Mouse (Mus musculus): ENCODE data around the gene Gm42669. TPM values are rescaled to one million over a fixed set of nuclear protein-coding genes. Genes with fewer than 3 reads are reported as not detected.

Gene Gm42669
- polyA plus RNA-seq, 1 experiment from 2014 or later = 0.60 TPM

GRCm38 (mm10) chr5:107524281-107524680, 16.9 kb downstream of the Gm42669 start:
- 89% methylated on average over 10 of the region's 10 CpGs for WGBS
- no peak overlapping the region for H3K4me3 ChIP-seq
- no peak overlapping the region for H3K9ac ChIP-seq
- no peak overlapping the region for H3K27ac ChIP-seq (replicated peaks)
- H3K36me3 ChIP-seq = no peaks in the 10 kb centered on the region
- no peaks in the 10 kb centered on the region for H3K27me3 ChIP-seq
- no peak overlapping the region for H3K4me2 ChIP-seq
- H3K9me3 ChIP-seq = no peaks in the 10 kb centered on the region
- no peaks in the 10 kb centered on the region for H3K4me1 ChIP-seq (replicated peaks)
- ATAC-seq (ENCODE audit: low read depth) = no peak

- H3K4me1 ChIP-seq (replicated peaks) = no peaks in the 10 kb centered on the region
- H3K4me3 ChIP-seq = no peak overlapping the region
- no peak overlapping the region for H3K9ac ChIP-seq
- no peak for ATAC-seq (ENCODE audit: low read depth)
- H3K9me3 ChIP-seq = no peaks in the 10 kb centered on the region
- no peak overlapping the region for H3K4me2 ChIP-seq
- WGBS = 92% methylated on average over 3 of the region's 3 CpGs
- no peaks in the 10 kb centered on the region for H3K36me3 ChIP-seq
- no peaks in the 10 kb centered on the region for H3K27me3 ChIP-seq
- H3K27ac ChIP-seq (replicated peaks) = no peak overlapping the region
Observed at GRCm38 (mm10) chr5:107528856-107529255, 21.4 kb downstream of the Gm42669 start.

GRCm38 (mm10) chr5:107533590-107533989, 26.2 kb downstream of the Gm42669 start:
- Histone ChIP-seq H3K36me3 (no peaks in the 10 kb centered on the region), H3K27ac (replicated peaks) (no peak overlapping the region), H3K9ac (no peak overlapping the region), H3K9me3 (no peaks in the 10 kb centered on the region), H3K27me3 (no peaks in the 10 kb centered on the region), H3K4me3 (no peak overlapping the region), H3K4me1 (replicated peaks) (no peaks in the 10 kb centered on the region), H3K4me2 (no peak overlapping the region)
- no peak for ATAC-seq (ENCODE audit: low read depth)
- WGBS = 66% methylated on average over 2 of the region's 2 CpGs

DNA sequence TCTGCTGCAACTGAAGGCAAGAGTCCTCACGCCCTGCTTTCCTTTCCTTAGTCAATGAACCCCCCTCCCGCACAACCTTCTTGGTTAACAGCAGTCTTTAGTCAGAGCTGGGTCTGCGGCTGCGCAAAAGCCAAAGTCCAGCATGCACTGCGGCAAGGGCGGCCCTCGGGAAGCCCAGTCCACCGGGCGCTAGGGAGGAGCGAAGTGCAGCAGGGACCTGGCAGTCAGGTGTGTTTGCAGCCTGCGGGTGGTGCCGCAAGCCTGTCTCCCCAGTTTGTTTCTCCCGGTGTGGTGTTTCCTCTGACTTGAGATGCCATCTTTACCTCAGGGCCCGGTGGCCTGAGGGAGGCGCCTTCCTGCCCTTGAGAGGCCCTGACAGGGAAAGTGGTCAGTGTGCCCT, 27.2 kb downstream of the Gm42669 start, which contains the start of gene 1700028K03Rik:
Gene 1700028K03Rik (plus strand): TSS at position 129 of the 400 bp plus-strand sequence.
- H3K4me3 ChIP-seq = no peak within 1 kb of the TSS
- no peaks in the 10 kb centered on the region for H3K27me3 ChIP-seq
- no peaks in the 10 kb centered on the region for H3K9me3 ChIP-seq
- no peak for ATAC-seq (ENCODE audit: low read depth)
- WGBS = 76% methylated on average over 15 of the region's 15 CpGs
- no peak within 1 kb of the TSS for H3K27ac ChIP-seq (replicated peaks)
- H3K4me2 ChIP-seq = no peak within 1 kb of the TSS
- no peak within 1 kb of the TSS for H3K9ac ChIP-seq
- no peaks in the 10 kb centered on the region for H3K36me3 ChIP-seq
- no peaks in the 10 kb centered on the region for H3K4me1 ChIP-seq (replicated peaks)

DNA sequence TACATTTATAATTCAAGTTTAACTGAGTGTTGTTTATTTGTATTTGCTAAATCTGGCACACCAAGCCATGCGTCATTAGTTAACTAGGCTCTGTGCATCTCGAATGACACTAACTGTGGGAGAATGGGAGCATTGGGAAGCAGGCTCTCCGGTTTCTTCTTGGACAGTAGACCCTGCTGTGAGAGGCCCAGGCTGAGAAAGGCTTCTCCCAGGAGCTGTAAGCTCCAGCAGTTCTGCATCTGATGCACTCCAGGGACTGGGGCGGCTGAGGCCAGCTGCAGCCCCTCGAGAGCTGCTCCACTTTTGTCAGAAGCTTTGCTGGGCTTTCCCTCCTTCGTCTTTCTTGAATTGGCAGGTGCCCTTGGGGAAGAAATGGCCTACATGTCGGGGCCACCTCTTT, 34.3 kb downstream of the Gm42669 start:
- no peaks in the 10 kb centered on the region for H3K9me3 ChIP-seq
- H3K4me2 ChIP-seq = no peak overlapping the region
- H3K27me3 ChIP-seq = no peaks in the 10 kb centered on the region
- no peak overlapping the region for H3K9ac ChIP-seq
- no peaks in the 10 kb centered on the region for H3K36me3 ChIP-seq
- no peak overlapping the region for H3K27ac ChIP-seq (replicated peaks)
- ATAC-seq (ENCODE audit: low read depth) = no peak
- H3K4me3 ChIP-seq = no peak overlapping the region
- WGBS = 31% methylated on average over 7 of the region's 7 CpGs
- 0 out of 2 replicates have a peak, but pooled peaks cover 6% of the 10 kb centered on the region for H3K4me1 ChIP-seq (replicated peaks)

GRCm38 (mm10) chr5:107545927-107546326, 38.5 kb downstream of the Gm42669 start:
- 88% methylated on average over 4 of the region's 4 CpGs for WGBS
- H3K36me3 ChIP-seq = peaks cover 21% of the 10 kb centered on the region

DNA sequence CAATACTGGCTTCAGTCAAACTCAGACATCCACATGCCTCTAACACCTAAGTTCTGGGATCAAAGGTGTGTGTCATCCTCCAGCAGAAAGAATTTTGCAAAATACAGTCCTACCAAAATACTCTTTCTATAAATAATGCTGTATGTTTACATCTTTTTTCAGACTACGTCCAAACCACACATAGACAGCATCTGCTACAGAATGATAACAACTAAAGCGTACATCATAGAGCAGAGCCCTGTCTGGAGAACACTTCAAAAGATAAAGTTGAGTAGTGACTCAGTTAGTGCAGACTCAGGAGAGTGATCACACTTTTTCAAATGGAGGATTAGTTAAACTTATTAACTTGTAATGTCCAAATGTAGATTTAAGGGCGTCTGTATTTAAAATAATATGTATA, 40.5 kb downstream of the Gm42669 start:
- no peak overlapping the region for H3K27ac ChIP-seq (replicated peaks)
- H3K27me3 ChIP-seq = no peaks in the 10 kb centered on the region
- H3K9ac ChIP-seq = no peak overlapping the region
- no peak overlapping the region for H3K4me2 ChIP-seq
- no peak for ATAC-seq (ENCODE audit: low read depth)
- peaks cover 30% of the 10 kb centered on the region for H3K36me3 ChIP-seq
- no peak overlapping the region for H3K4me3 ChIP-seq
- H3K9me3 ChIP-seq = no peaks in the 10 kb centered on the region
- WGBS = 89% methylated on average over 3 of the region's 3 CpGs
- H3K4me1 ChIP-seq (replicated peaks) = no peaks in the 10 kb centered on the region

More at GRCm38 (mm10) chr5:107545927-107546326, 38.5 kb downstream of the Gm42669 start:
- no peak overlapping the region for H3K4me3 ChIP-seq
- no peaks in the 10 kb centered on the region for H3K9me3 ChIP-seq
- no peak overlapping the region for H3K4me2 ChIP-seq
- no peak overlapping the region for H3K9ac ChIP-seq
- no peak for ATAC-seq (ENCODE audit: low read depth)
- 0 out of 2 replicates have a peak, but pooled peaks cover 6% of the 10 kb centered on the region for H3K4me1 ChIP-seq (replicated peaks)
- H3K27ac ChIP-seq (replicated peaks) = no peak overlapping the region
- no peaks in the 10 kb centered on the region for H3K27me3 ChIP-seq

- Histone ChIP-seq H3K27me3 (no peaks in the 10 kb centered on the region), H3K4me2 (no peak overlapping the region), H3K36me3 (peaks cover 30% of the 10 kb centered on the region), H3K4me1 (replicated peaks) (no peaks in the 10 kb centered on the region), H3K9ac (no peak overlapping the region), H3K27ac (replicated peaks) (no peak overlapping the region), H3K4me3 (no peak overlapping the region), H3K9me3 (no peaks in the 10 kb centered on the region)
- no peak for ATAC-seq (ENCODE audit: low read depth)
- WGBS = 86% methylated on average over 3 of the region's 3 CpGs
Observed at GRCm38 (mm10) chr5:107548444-107548843, 41.0 kb downstream of the Gm42669 start.

GRCm38 (mm10) chr5:107554336-107554735, 46.9 kb downstream of the Gm42669 start:
- Histone ChIP-seq H3K27ac (replicated peaks) (no peak overlapping the region), H3K27me3 (no peaks in the 10 kb centered on the region), H3K9me3 (no peaks in the 10 kb centered on the region), H3K36me3 (peaks cover 50% of the 10 kb centered on the region), H3K9ac (no peak overlapping the region), H3K4me2 (no peak overlapping the region), H3K4me3 (no peak overlapping the region), H3K4me1 (replicated peaks) (no peaks in the 10 kb centered on the region)
- no peak for ATAC-seq (ENCODE audit: low read depth)
- WGBS = 83% methylated on average over 5 of the region's 5 CpGs

DNA sequence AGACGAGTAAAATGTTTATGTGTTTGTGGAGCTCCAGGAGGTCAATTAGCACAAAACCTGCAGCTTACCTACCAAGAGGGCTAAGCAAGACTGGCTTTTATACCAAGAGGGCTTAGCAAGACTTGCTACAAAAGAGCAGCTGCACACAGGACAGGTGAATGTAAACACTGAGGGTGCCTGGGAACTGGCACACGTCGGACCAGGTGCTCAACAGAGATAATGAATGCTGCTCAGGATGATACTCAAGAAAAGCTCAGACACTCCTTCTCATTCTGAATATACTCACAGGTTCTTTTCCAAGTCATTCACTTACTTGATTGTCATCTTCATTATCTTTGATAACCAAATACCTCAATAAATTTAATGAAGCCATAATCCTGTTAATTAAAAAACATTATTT, 49.5 kb downstream of the Gm42669 start:
- ATAC-seq (ENCODE audit: low read depth) = no peak
- WGBS = 91% methylated on average over 3 of the region's 3 CpGs

DNA sequence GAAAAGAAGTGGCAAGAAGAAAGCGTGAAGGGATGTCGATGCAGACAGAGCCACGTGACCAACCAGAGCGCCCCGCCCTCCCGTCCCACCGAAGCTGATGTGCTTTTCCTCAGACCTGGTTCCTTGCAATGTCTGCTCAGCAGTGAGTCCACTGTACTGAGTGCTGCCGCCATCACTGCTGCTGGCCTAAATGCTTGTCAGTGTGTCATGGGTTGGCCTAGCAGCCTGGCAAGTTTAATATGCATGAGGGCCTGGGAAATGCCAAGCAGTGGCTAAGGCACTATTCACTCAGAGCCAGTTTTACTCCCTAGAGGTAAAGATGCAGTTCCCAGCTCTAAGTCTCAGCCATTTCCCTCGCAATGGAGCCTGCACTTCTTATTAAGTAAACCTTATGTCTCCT, 61.7 kb downstream of the Gm42669 start:
- 93% methylated on average over 9 of the region's 9 CpGs for WGBS
- no peak overlapping the region for H3K9ac ChIP-seq
- no peaks in the 10 kb centered on the region for H3K4me1 ChIP-seq (replicated peaks)
- no peaks in the 10 kb centered on the region for H3K27me3 ChIP-seq
- H3K9me3 ChIP-seq = no peaks in the 10 kb centered on the region
- peak; percentile 47; the same call in 1 of the 2 replicates for ATAC-seq (ENCODE audit: low read depth)
- H3K36me3 ChIP-seq = peaks cover 57% of the 10 kb centered on the region
- H3K4me2 ChIP-seq = no peak overlapping the region
- no peak overlapping the region for H3K27ac ChIP-seq (replicated peaks)
- H3K4me3 ChIP-seq = no peak overlapping the region

More for the DNA sequence above, 49.5 kb downstream of the Gm42669 start:
- Histone ChIP-seq H3K4me2 (no peak overlapping the region), H3K9me3 (no peaks in the 10 kb centered on the region), H3K36me3 (peaks cover 63% of the 10 kb centered on the region), H3K4me1 (replicated peaks) (no peaks in the 10 kb centered on the region), H3K27me3 (no peaks in the 10 kb centered on the region), H3K27ac (replicated peaks) (no peak overlapping the region), H3K4me3 (no peak overlapping the region), H3K9ac (no peak overlapping the region)

DNA sequence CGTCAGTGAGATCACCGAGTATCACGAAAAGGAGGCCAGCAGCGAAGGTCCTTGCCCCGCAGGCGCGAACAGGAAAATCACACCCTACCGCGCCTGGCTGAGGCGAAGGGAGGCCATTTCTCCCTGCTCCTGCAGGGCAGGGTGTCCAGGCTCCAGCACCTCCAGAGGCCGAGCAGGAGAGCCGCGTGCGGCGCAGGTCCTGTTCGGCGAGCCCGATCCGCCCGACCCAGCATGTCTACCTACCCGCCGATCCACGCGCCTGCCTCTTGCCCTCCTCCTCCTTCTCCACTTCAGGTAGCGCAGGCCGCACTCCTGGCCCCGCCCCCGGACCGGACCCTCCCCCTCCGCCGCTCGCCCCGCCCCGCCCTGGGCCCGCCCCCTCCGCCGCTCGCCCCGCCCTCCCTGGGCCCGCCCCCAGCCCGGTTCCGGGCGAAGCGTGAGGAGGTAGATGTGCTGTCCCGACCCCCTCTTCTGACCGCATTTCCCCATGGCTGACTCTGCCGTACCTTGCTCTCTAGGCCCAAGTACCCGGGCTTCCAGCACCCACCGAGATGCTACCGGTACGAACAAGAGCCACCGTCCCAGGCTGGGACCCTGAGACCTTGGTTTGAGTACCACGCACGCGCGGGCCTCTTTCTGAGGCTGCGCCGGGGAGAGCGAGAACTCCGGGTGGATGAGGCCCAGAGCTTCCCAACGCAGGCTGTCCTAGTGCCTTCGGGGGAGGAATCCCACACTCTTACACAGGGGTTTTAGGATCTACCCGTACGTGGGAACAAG, 90.1 kb downstream of the Gm42669 start, which contains the start of the genes Rpap2 and Glmn:
Gene Rpap2 (plus strand): TSS at position 73 of the 777 bp plus-strand sequence.
Gene Glmn (minus strand): TSS at position 588 of the 777 bp plus-strand sequence.
- peak; percentile 98 for ATAC-seq (ENCODE audit: low read depth)
- peak within 1 kb of the TSS; percentile 82 for H3K9ac ChIP-seq
- H3K36me3 ChIP-seq = peaks cover 16% of the 10 kb centered on the region
- H3K27ac ChIP-seq (replicated peaks) = peak within 1 kb of the TSS; percentile 91
- 1% methylated on average over 55 of the region's 64 CpGs for WGBS
- H3K9me3 ChIP-seq = no peaks in the 10 kb centered on the region
- peaks cover 14% of the 10 kb centered on the region for H3K4me1 ChIP-seq (replicated peaks)
- H3K4me2 ChIP-seq = peak within 1 kb of the TSS; percentile 64
- H3K27me3 ChIP-seq = no peaks in the 10 kb centered on the region
- peak within 1 kb of the TSS; percentile 74 for H3K4me3 ChIP-seq

Measured in neural tube, embryonic 13.5 days (tissue).